Mouse (Mus musculus) stomach, embryonic 14.5 days (tissue): ENCODE measurements at regions not wholly inside any gene's neighbourhood (a gene's known extent, or its start where the extent isn't known, plus 50 kb on each side); places are given as distances from the start of the nearest gene placed in this dataset.

ENCODE experiments used
- ATAC-seq: fragments of 200-750 bp; cut with Nextera tagmentation; 2 replicates; pipeline ENCODE4 v1.8.0; 2017; ENCODE audit warnings: low read depth, moderate TSS enrichment; ENCODE audit not compliant: insufficient number of reproducible peaks, insufficient read depth, low FRiP score
- H3K27ac ChIP-seq: fragments of 300-500 bp; sonication (generic); 2 replicates; pipeline ENCODE4 v1.5.1; 2014; ENCODE audit warnings: mild to moderate bottlenecking, low read length, moderate library complexity, mixed read lengths
- H3K27me3 ChIP-seq: fragments of 300-500 bp; sonication (generic); 2 replicates; pipeline ENCODE4 v1.6.1; 2014; ENCODE audit warnings: low read length, control low read depth, mixed read lengths; ENCODE audit not compliant: control insufficient read depth, insufficient read depth
- H3K36me3 ChIP-seq: fragments of 300-500 bp; sonication (generic); 2 replicates; pipeline ENCODE4 v1.6.1; 2014; ENCODE audit warnings: mild to moderate bottlenecking, control low read depth, low read length, moderate library complexity, mixed read lengths; ENCODE audit not compliant: control insufficient read depth, insufficient read depth
- H3K4me1 ChIP-seq: fragments of 300-500 bp; sonication (generic); 2 replicates; pipeline ENCODE4 v1.6.1; 2014; ENCODE audit warnings: low read length, control low read depth, mixed read lengths; ENCODE audit not compliant: control insufficient read depth, insufficient read depth
- H3K4me2 ChIP-seq: fragments of 300-500 bp; sonication (generic); replicated peaks from 2 replicates; pipeline ENCODE4 v1.6.1; 2014; ENCODE audit warnings: low read depth, low read length, control low read depth
- H3K4me3 ChIP-seq: fragments of 300-500 bp; sonication (generic); 2 replicates; pipeline ENCODE4 v1.5.1; 2014; ENCODE audit warnings: low read depth, low read length, control low read depth
- H3K9ac ChIP-seq: fragments of 300-500 bp; sonication (generic); replicated peaks from 2 replicates; pipeline ENCODE4 v1.6.1; 2014; ENCODE audit warnings: low read depth, mild to moderate bottlenecking, control low read depth, low read length, moderate library complexity, mixed read lengths
- H3K9me3 ChIP-seq: fragments of 300-500 bp; sonication (generic); 2 replicates; pipeline ENCODE4 v1.6.1; 2016; ENCODE audit warnings: low read depth, low read length, control low read depth; ENCODE audit not compliant: control insufficient read depth
- WGBS: fragments of 180-500 bp; shearing (Covaris S2); extraction: QIAGEN DNeasy Blood & Tissue Kit; methylation state at CpG from one replicate; pipeline ENCODE4 v1.1.7; 2014; 5-methylcytosine and 5-hydroxymethylcytosine counted together

- H3K4me3 ChIP-seq = no peak overlapping the region
- H3K27ac ChIP-seq = no peak overlapping the region
- 72% methylated on average over 11 of the region's 11 CpGs for WGBS
- no peak overlapping the region for H3K4me2 ChIP-seq
- H3K27me3 ChIP-seq = no peaks in the 10 kb centered on the region
- ATAC-seq = no peak
- no peaks in the 10 kb centered on the region; the same call in 1 of the 2 replicates for H3K9me3 ChIP-seq
- H3K36me3 ChIP-seq = no peaks in the 10 kb centered on the region
- H3K4me1 ChIP-seq = no peaks in the 10 kb centered on the region
- H3K9ac ChIP-seq = no peak overlapping the region
Measured at GRCm38 (mm10) chr10:99409744-99410143, 146.7 kb downstream of the Dusp6 start.

GRCm38 (mm10) chr10:99410754-99411153, 147.7 kb downstream of the Dusp6 start:
- H3K4me2 ChIP-seq = no peak overlapping the region
- no peaks in the 10 kb centered on the region; the same call in 1 of the 2 replicates for H3K9me3 ChIP-seq
- no peak overlapping the region for H3K4me3 ChIP-seq
- no peaks in the 10 kb centered on the region for H3K27me3 ChIP-seq
- H3K9ac ChIP-seq = no peak overlapping the region
- H3K27ac ChIP-seq = no peak overlapping the region
- ATAC-seq = no peak
- WGBS = 60% methylated on average over 3 of the region's 3 CpGs
- no peaks in the 10 kb centered on the region for H3K36me3 ChIP-seq
- H3K4me1 ChIP-seq = no peaks in the 10 kb centered on the region

- H3K4me1 ChIP-seq = no peaks in the 10 kb centered on the region
- ATAC-seq = no peak
- H3K4me3 ChIP-seq = no peak overlapping the region
- H3K36me3 ChIP-seq = no peaks in the 10 kb centered on the region
- no peak overlapping the region for H3K4me2 ChIP-seq
- 82% methylated on average over 3 of the region's 3 CpGs for WGBS
- no peaks in the 10 kb centered on the region; the same call in 1 of the 2 replicates for H3K9me3 ChIP-seq
- no peaks in the 10 kb centered on the region for H3K27me3 ChIP-seq
- H3K27ac ChIP-seq = no peak overlapping the region
- no peak overlapping the region for H3K9ac ChIP-seq
Measured at GRCm38 (mm10) chr10:99413455-99413854, 150.4 kb downstream of the Dusp6 start.

GRCm38 (mm10) chr10:99416271-99416670, 153.2 kb downstream of the Dusp6 start:
- Histone ChIP-seq H3K4me2 (no peak overlapping the region), H3K9ac (no peak overlapping the region), H3K4me3 (no peak overlapping the region), H3K36me3 (no peaks in the 10 kb centered on the region), H3K4me1 (no peaks in the 10 kb centered on the region), H3K9me3 (no peaks in the 10 kb centered on the region), H3K27me3 (no peaks in the 10 kb centered on the region), H3K27ac (no peak overlapping the region)
- ATAC-seq = no peak
- WGBS = 62% methylated on average over 8 of the region's 8 CpGs

- Histone ChIP-seq H3K9ac (no peak overlapping the region), H3K4me2 (no peak overlapping the region), H3K4me3 (no peak overlapping the region), H3K4me1 (no peaks in the 10 kb centered on the region), H3K9me3 (no peaks in the 10 kb centered on the region), H3K27ac (no peak overlapping the region), H3K27me3 (no peaks in the 10 kb centered on the region), H3K36me3 (no peaks in the 10 kb centered on the region)
- ATAC-seq = no peak
- WGBS = 46% methylated on average over 3 of the region's 3 CpGs
Measured at GRCm38 (mm10) chr10:99416896-99417479, 154.0 kb downstream of the Dusp6 start.

GRCm38 (mm10) chr10:99417591-99417990, 154.6 kb downstream of the Dusp6 start:
- Histone ChIP-seq H3K36me3 (no peaks in the 10 kb centered on the region), H3K4me3 (no peak overlapping the region), H3K27me3 (no peaks in the 10 kb centered on the region), H3K9me3 (no peaks in the 10 kb centered on the region), H3K9ac (no peak overlapping the region), H3K4me2 (no peak overlapping the region), H3K4me1 (no peaks in the 10 kb centered on the region), H3K27ac (no peak overlapping the region)
- 45% methylated on average over 7 of the region's 7 CpGs for WGBS
- no peak for ATAC-seq

GRCm38 (mm10) chr10:99418497-99418896, 155.5 kb downstream of the Dusp6 start:
- Histone ChIP-seq H3K4me1 (no peaks in the 10 kb centered on the region), H3K27ac (no peak overlapping the region), H3K9ac (no peak overlapping the region), H3K27me3 (no peaks in the 10 kb centered on the region), H3K36me3 (no peaks in the 10 kb centered on the region), H3K4me3 (no peak overlapping the region), H3K9me3 (no peaks in the 10 kb centered on the region), H3K4me2 (no peak overlapping the region)
- ATAC-seq = no peak

- Histone ChIP-seq H3K4me3 (no peak overlapping the region), H3K36me3 (no peaks in the 10 kb centered on the region), H3K9ac (no peak overlapping the region), H3K4me1 (no peaks in the 10 kb centered on the region), H3K27me3 (no peaks in the 10 kb centered on the region), H3K4me2 (no peak overlapping the region), H3K27ac (no peak overlapping the region), H3K9me3 (no peaks in the 10 kb centered on the region)
- WGBS = 78% methylated on average over 7 of the region's 7 CpGs
- no peak for ATAC-seq
Measured at GRCm38 (mm10) chr10:99419532-99419931, 156.5 kb downstream of the Dusp6 start.

- no peak overlapping the region for H3K9ac ChIP-seq
- no peak overlapping the region for H3K27ac ChIP-seq
- H3K4me2 ChIP-seq = no peak overlapping the region
- no peak overlapping the region for H3K4me3 ChIP-seq
- no peaks in the 10 kb centered on the region for H3K36me3 ChIP-seq
- no peaks in the 10 kb centered on the region for H3K4me1 ChIP-seq
- WGBS = 90% methylated on average over 5 of the region's 5 CpGs
- no peak for ATAC-seq
- H3K9me3 ChIP-seq = no peaks in the 10 kb centered on the region
- no peaks in the 10 kb centered on the region for H3K27me3 ChIP-seq
Measured at GRCm38 (mm10) chr10:99423406-99423805, 160.4 kb downstream of the Dusp6 start.
